Mouse (Mus musculus) erythroblast, embryonic 14.5 days (primary cell): ENCODE results near the gene Cgnl1. TPM values are rescaled to one million over a fixed set of nuclear protein-coding genes. Genes with fewer than 3 reads are reported as not detected.

Source experiments
- H3K27me3 ChIP-seq: 2 replicates; pipeline ENCODE4 v1.6.1; 2012; ENCODE audit warnings: inconsistent platforms; ENCODE audit not compliant: control insufficient read depth
- H3K36me3 ChIP-seq: 2 replicates; pipeline ENCODE4 v1.6.1; 2012; ENCODE audit warnings: mild to moderate bottlenecking, inconsistent platforms; ENCODE audit not compliant: control insufficient read depth
- H3K4me1 ChIP-seq: 2 replicates; pipeline ENCODE4 v1.6.1; 2012; ENCODE audit warnings: inconsistent platforms; ENCODE audit not compliant: control insufficient read depth
- H3K4me3 ChIP-seq: replicated peaks from 2 replicates; pipeline ENCODE3; 2012; ENCODE audit warnings: moderate library complexity, mild to moderate bottlenecking, inconsistent platforms
- H3K9me3 ChIP-seq: 2 replicates; pipeline ENCODE4 v1.6.1; 2012; ENCODE audit warnings: low read length, inconsistent platforms, mixed read lengths; ENCODE audit not compliant: control insufficient read depth
- GATA1 ChIP-seq: IDR thresholded peaks from 2 replicates; pipeline ENCODE4 v1.6.1; 2012; ENCODE audit warnings: low read length, inconsistent platforms, mixed read lengths
- TAL1 ChIP-seq: IDR thresholded peaks from 3 replicates; pipeline ENCODE4 v1.6.1; 2012; ENCODE audit warnings: low read length, inconsistent platforms, mixed read lengths
- polyA plus RNA-seq: library from polyadenylated mRNA; stranded (reverse); fragments of >175 nt; gene quantifications from 2 replicates; pipeline ENCODE4 v1.2.3, GENCODE M21; 2012

Cgnl1 gene
- polyA plus RNA-seq, 1 experiment, result not detected

GRCm38 (mm10) chr9:71586408-71586807, 185.0 kb downstream of the Cgnl1 start:
- Histone ChIP-seq H3K36me3 (no peaks in the 10 kb centered on the region), H3K9me3 (no peaks in the 10 kb centered on the region), H3K4me3 (no peak overlapping the region), H3K4me1 (peaks cover 2% of the 10 kb centered on the region), H3K27me3 (peaks cover 14% of the 10 kb centered on the region)
- TF ChIP-seq TAL1 (no peak), GATA1 (no peak)

GRCm38 (mm10) chr9:71582771-71583170, 188.6 kb downstream of the Cgnl1 start:
- no peaks in the 10 kb centered on the region for H3K27me3 ChIP-seq
- H3K4me1 ChIP-seq, result no peaks in the 10 kb centered on the region
- H3K9me3 ChIP-seq, result no peaks in the 10 kb centered on the region
- H3K36me3 ChIP-seq, result no peaks in the 10 kb centered on the region
- no peak overlapping the region for H3K4me3 ChIP-seq
- TF ChIP-seq GATA1 (no peak), TAL1 (no peak)

DNA sequence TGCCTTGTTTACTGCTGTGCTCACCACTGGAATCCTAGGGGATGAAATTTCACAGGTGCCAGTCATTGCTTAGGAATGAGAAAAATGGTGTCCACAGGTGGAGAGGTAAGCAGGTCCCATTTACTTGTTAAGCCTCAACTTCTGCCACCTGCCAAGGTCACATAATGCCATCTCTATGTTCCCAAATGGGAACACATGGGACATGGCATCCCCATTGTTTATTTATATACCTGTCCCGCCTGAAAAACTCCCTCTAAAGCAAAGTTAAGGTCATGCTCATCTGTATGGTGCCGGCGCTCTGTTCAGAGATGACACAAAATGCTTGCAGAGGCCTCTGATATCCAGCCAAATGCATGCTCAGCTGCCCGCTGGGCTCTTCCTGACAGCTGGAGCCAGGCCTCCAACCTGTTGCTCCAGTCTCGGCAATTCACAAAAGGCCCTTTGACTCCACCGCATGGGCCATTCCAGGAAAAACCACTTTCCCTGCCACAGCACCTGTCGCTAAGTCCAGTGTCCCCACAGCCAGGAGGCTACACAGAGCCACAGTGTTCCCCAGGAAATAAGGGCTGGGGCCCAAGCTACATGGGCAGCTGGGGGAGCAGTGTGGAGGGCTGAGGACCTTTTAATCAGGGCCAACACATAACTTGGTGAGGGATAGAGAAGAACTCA, 192.4 kb downstream of the Cgnl1 start:
- Histone ChIP-seq H3K27me3 (no peaks in the 10 kb centered on the region), H3K4me1 (no peaks in the 10 kb centered on the region), H3K4me3 (no peak overlapping the region), H3K36me3 (no peaks in the 10 kb centered on the region), H3K9me3 (no peaks in the 10 kb centered on the region)
- TF ChIP-seq GATA1 (no peak), TAL1 (no peak)

Other genes starting within 250 kb of the Cgnl1 start
- 0.03 TPM in 1 of 2 replicates, not detected in the other for gene Myzap, start 179.2 kb downstream of the Cgnl1 start, polyA plus RNA-seq